Mouse (Mus musculus): ENCODE measurements around the gene Cnih2.

The Cnih2 gene

DNA sequence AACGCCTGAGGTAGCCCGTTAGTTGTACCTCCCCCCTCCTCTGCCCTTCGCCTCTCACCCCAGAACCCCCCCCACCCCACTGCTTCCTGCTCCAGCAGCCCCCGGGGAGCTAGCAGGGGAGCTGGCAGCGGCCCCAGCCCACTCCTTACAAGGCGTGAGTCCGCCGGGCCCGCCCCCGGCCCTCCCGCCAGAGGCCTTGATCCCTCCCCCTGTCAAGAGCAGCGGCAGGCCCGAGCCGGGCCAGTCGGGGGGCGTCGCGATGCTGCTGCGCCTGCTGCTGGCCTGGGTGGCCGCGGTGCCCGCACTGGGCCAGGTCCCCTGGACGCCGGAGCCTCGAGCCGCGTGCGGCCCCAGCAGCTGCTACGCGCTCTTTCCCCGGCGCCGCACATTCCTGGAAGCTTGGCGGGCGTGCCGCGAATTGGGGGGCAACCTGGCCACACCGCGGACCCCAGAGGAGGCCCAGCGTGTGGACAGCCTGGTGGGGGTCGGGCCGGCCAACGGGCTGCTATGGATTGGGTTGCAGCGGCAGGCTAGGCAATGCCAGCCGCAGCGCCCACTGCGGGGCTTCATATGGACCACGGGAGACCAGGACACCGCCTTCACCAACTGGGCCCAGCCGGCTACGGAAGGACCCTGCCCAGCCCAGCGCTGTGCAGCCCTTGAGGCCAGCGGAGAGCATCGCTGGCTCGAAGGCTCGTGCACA lies 30.3 kb downstream of the Cnih2 start, which contains the start of gene Cd248:
TSS of gene Cd248 (plus strand) at position 212 of the 703 bp plus-strand sequence.
- DNase-seq (ENCODE audit: low read depth): no peak

DNA sequence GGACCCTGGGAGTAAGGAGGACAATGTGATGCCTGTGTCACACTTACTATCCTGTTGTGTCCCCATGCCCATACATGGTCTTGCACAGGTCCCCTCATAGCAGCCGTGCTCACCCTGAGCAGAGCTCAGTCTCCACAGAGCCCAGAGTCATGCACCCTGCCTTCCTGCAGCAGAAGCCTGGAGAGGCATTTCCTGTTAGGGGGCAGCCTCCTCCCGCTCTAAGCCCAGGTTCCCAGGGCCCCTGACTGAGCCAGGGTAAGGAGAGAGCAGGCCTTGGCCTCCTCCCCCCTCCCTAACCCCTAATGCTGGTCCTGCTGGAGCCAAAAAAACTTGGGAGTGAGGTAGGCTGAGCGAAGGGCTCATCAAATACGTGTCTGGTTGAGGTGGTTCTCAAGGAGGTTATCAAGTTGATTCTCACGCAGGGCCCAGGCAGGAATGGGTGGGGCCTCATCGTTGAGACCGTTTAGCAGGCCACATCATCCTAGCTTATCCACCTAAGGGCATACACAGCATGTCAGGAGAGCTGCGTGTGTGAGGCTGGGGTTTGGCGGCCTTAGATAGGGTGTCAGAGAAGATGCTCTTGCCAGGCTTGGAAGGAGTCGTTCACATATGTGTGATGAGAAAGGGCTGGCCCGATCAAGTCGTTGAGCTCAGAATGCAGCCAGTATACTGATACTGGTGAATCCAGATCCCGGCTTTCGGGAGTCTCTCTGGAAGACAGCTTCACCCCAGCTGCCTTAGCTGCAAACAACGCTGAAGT lies 31.1 kb downstream of the Cnih2 start:
- DNase-seq (ENCODE audit: low read depth): no peak

DNA sequence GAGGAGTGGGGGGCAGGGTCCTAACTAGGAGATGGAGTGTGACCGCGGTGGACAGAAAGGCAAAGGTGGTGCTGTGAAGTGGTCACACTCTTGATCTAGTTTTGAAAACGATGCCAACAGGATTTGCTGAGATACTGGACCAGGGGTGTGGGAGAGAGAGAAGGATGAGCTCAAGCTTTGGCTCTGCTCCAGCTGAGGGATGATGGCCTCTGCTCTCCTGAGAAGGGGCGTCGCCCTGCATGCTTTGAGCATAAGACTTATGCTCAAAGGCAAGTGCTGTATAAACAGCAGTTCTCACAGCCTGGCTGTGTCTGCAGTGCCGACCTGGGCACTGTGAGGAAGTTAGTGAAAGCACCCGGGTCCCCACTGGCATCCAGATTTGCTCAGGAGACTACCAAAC lies 33.2 kb downstream of the Cnih2 start:
- no peak for DNase-seq (ENCODE audit: low read depth)

DNA sequence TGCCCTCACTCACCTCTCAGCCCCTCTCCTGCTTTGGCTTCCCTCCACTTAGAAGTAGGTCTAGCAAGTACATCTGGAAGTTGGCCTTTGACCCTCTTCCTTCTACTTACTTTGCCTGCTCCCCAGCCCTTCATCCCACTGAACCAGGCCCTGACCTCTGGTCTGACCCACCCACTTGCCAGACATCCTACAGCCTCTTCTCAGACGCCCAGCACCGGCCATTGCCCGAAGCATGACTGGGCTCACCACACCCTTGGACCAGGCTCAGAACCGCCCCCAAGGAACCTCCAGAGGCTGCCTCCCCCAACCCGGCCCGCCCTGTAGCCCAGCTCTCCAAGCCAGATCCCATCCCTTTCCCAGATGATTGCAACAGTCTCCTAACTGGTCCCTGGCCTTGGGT lies 35.9 kb downstream of the Cnih2 start:
- no peak for DNase-seq (ENCODE audit: low read depth)

DNA sequence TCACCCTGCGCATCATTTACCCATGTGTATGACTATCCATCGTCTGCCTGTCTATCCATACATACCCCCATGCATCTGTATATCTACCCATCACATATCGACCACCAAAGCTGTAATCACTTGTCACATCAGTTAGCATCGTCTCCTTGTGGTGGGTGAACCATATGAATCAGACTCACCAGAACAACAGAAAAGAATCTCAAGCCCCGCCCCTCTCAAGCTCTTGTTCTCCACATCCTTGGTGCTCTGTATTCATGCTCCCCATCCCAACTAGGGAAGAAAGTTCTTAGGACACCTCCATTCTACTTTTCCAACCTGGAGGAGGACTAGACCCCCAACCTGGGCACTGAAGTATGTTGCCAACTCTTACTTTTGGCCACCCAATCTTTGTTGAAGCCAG lies 36.3 kb downstream of the Cnih2 start:
- no peak for DNase-seq (ENCODE audit: low read depth)

DNA sequence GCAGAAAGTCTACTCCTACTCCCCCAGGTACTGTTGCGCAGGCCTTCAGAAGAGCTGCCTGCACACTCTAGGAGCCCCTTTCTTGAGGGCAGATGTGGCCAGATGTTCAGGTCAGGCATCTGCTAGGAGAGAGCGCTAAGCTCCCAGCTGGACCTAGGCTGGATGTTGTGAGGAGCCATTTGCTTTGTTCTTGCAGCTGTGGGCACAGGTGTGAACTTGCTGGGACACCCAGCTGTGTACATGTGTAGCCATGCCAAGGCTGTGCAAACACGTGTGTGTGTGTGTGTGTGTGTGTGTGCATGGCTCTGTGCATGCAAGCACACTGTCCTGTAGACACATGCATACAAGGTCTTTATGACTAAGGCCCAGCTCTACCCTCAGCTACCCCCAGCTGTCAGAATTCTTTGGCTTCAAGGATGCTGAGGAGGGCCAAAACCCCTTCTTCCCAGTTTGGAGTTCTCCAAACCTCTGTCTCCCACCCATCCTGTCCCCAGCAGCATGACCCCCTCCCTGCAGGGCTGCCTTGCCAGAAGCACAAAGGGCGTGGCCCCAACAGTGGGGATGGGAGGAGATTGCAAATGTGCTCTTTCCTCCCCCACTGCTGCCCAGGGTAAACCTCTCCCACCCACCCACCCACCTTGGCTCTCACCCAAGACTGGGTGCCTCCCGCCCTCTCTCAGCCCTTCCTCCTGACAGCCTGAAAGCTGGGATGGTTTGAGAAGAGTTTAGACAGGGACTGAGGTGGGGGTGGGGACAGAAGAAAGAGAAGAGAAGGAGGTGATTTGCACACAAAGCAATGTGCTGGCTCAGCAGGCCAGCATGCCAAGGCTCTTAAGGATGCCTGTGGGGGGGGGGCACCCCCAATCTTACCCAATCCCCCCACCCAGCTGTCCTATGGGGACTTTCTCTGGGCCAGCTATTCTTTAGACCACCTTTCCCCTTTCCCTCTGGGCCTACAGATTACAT lies 37.7 kb downstream of the Cnih2 start:
- no peak for DNase-seq (ENCODE audit: low read depth)

DNA sequence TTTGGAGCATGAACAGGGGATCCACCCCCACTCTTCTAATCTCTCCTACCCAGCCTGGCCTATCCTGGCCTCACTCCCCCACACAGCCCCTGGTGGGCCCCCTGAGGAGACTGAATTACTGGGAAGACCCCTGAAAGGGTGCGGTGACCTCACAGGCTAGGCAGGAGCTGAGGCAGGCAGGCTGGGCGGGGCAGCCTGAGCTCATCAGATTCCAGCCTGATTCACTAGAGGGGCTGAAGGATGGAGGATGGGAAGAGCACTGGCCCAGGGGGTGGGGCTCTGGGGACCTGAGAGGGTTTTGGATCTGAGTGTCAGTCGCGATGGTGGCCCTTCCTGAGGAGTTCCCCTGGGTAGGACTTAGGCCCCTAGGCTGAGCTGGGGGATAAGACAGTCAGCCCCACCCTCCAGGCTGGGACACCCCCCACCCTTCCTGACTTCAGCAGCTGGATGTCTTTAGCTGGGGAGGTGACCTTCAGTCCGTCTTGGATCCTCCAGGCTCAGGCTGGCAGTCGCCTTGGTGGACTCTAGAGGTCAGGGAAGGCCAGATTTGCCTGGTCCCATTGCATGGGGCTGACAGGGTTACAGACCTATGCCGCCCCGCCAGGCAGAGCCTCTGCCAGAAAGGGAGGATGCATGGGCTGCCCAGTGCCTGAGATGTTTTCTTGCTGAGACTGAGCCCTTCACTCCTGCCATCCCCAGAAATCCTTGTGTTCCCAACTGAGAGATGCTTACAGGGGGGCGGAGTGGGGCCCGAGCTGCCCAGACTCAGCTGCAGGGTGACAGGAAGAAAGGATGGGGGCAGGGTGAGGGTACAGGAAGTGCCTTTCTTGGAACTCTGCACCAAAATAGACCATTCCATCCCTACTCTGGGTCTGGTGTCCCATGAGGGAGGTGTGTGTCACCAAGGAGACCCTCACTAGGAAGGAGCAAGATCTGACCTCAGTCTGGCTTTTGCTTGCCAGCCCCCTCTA lies 39.2 kb downstream of the Cnih2 start:
- DNase-seq (ENCODE audit: low read depth): no peak

DNA sequence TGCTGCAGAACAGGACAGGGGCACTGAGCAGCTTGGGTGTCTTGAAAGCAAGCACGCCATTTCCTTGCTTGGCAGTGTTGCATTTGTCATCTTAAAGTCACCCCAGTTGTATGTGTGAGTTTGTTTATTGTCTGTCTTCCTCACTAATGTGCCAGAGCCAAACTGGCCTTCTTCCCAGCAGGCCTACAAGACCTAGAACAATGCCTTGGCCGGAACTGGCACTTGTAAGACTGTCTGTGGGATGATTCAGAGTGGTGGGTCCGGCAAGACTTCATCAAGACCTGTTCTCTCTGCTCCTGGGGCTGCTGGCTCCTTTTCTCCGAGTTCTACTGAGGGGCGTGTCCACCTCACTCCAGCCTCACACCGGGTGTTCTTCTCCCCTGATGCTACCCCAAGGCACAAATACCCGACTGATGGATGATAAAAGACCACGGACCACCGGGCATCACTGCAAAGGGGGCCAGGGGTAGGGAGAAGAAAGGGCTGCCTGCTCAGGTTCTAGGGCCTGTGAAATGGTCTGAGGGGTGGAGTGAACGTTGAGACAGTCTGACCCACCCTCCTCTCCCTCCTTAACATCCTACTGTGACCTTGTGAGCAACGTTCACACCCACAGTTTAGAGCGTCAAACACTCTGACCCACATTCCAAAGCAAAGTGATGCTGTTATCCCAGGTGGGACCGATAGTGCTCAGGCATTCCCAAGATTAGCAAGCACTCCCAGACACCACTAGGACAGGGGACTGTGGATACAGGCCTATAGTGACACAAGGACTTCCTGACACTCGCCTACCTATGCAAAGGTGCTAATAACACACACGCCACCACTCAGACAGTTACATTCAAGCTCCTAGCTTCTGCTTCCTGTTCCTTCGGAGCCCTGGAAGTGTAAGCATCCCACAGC lies 40.2 kb downstream of the Cnih2 start:
- DNase-seq (ENCODE audit: low read depth): no peak

DNA sequence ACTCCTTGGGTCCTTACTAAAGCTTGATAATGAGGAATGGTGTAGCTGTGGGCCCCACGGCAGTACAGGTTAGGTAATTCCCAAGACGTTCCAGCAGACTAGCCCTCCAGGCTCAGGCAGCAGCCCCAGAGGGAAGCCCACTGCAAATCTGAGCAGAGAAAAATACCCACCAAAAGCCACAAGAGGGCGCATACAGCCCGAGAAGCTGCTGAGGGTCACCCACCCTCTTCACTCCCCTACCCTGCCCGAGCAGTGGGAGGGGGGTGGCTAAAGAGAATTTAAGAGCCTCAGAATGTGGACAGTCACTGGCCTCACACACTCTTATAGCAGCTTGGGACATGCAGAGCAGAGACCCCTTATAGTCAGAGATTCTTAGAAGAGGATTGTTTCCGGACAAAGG lies 42.1 kb downstream of the Cnih2 start:
- DNase-seq (ENCODE audit: low read depth): no peak

DNA sequence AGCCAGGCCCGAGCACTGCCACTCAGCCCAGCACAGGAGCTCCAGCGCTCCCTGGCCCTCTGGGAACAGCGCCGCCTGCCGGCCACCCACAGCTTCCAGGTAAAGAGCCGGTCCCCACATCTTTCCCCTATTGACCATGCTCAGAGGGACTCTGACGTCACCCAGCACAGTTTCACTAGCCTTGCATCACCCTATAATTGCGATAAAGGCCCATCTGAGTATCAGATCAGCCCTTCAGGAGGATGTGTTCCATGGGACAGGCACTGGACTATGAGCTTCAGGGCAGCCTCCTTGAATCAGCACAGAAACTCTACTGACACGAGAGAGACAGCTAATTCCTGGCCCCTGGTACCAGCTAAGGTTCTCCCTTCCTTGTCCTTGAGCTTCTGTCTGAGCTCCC lies 44.4 kb downstream of the Cnih2 start:
- DNase-seq (ENCODE audit: low read depth): no peak

DNA sequence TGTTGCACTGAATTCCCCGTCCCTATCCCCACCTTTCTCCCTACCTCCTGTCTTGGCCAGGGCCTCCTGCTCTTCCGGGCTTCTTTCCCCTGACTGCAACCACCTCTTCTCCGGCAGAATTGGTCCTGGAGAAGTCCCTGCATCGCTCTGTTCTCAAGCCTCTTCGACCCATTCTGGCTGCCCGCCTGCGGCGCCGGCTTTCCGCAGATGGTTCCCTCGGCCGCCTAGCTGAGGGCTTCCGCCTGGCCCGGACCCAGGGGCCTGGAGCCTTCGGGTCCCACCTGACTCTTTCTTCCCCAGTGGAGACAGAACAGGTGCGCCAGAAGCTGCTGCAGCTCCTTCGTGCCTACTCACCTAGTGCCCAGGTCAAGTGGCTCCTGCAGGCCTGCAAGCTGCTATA lies 45.5 kb downstream of the Cnih2 start:
- no peak for DNase-seq (ENCODE audit: low read depth)

DNA sequence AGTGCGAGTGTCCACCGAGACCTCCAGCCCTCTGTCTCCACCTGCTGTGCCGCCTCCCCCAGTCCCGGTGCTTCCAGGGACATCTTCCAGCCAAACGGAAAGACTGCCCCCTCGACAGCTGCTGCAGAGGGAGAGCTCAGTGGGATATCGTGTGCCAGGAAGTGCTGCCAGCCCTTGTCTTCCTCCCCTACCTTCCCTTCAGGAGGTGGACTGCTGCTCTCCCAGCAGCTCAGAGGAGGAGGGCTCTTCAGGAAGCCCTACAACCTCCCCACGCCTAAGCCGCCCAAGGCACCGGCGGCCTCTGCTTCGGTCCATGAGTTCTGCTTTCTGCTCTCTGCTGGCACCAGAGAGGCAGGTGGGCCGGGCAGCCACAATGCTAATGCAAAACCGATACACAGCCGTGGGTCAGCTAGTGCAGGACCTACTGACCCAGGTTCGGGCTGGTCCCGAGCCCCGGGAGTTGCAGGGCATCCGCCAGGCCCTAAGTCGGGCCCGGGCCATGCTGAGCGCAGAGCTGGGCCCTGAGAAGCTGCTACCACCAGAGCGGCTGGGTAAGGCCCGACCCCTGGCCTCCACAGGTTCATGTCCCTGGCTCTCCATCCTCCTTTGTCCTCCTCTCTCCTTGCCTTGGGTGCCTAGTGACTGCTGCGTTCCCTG lies 46.0 kb downstream of the Cnih2 start:
- no peak for DNase-seq (ENCODE audit: low read depth)

DNA sequence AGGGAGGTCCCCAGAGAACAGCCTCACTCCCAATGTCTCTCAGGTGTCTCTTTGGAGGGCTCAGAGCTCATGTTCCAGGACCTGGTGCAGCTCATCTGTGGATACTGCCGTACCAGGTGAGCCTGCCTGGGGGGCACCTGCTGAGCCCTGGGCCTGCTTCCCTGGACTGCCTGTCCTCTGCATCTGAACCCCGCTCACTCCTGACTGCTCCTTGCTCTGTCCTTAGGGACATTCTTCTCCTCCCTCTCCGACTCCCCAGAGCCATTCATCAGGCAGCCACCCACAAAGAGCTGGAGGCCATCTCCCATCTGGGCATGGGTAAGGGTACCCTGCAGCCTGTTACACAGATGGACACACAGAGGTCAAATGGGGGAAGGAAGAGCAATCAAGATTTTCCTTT lies 46.8 kb downstream of the Cnih2 start:
- DNase-seq (ENCODE audit: low read depth): no peak

DNA sequence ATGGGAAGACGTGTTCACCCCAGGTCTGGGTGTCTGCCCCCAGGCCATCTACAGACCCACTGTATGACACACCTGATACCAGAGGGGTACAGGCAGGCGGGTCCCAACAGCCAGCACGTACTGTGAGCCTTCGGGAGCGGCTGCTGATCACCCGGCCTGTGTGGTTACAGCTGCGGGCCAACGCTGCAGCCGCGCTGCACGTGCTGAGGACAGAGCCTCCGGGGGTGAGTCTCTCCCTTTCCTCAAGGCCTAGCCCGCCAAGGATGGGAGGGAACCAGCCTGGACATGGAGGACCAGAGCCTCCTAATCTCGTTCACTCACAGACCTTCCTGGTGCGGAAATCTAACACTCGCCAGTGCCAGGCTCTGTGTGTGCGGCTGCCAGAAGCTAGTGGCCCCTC lies 47.3 kb downstream of the Cnih2 start:
- no peak for DNase-seq (ENCODE audit: low read depth)

DNA sequence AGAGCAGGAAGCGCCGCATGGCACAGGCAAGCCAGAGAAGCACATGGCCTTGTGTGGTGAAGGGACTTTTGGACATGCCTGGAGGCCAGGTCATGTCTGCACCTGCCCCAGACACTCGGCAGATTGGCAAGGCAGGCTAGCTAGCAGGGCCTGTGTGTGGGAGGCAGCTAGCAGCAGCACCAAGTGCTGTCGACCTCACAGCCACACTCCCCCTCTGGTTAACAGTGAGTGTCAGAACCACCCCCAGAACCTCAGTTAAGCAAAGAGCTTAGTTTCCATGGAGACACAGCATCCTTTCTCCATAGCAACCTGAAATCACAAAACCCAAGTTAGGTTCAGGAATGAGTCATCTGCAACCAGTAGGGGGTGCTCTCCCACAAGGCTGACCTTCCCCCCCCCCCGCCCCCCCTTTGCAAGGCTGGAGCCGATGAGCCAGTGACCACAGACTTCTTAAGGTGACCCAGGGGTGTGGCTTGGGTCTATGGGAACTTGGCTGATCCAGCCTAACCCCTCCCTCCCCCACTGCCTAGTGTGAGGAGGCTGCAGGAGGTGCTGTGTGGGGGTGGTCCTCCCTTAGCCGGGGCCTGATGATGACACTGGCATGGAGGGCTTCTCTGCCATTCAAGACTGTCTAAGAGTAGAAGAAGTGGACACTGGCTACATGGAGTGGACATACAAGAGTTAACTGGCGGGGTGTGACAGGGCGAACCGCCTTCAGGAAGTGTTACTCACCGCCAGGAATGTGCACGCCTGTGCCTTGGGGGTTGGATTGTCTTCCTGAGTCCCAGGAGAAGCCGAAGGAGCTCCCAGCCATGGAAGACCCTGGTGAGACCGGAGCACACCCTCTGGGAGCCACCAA lies 48.0 kb downstream of the Cnih2 start, which contains the start of gene Rin1:
TSS of gene Rin1 (plus strand) at position 435 of the 859 bp plus-strand sequence.
- DNase-seq (ENCODE audit: low read depth): no peak

DNA sequence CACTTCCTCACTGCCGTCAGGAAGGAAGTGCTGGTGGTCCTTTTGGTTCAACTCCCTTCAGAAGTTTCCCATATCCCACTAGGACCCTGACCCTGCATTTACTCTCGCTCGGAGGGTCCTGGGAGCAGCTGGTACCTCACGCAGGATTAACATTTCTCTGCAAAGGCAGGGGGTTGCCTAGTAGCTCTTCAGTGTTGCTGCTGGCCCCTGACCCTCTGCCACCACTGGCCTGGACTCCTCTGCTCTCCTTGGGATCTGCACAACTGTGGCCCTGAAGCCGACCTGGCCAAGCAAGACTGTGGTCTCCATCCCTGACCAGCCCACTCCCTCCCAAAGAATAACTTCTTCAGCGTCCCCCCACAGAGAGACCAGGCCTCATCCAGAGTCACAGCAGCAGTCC lies 49.0 kb downstream of the Cnih2 start:
- DNase-seq (ENCODE audit: low read depth): no peak

DNA sequence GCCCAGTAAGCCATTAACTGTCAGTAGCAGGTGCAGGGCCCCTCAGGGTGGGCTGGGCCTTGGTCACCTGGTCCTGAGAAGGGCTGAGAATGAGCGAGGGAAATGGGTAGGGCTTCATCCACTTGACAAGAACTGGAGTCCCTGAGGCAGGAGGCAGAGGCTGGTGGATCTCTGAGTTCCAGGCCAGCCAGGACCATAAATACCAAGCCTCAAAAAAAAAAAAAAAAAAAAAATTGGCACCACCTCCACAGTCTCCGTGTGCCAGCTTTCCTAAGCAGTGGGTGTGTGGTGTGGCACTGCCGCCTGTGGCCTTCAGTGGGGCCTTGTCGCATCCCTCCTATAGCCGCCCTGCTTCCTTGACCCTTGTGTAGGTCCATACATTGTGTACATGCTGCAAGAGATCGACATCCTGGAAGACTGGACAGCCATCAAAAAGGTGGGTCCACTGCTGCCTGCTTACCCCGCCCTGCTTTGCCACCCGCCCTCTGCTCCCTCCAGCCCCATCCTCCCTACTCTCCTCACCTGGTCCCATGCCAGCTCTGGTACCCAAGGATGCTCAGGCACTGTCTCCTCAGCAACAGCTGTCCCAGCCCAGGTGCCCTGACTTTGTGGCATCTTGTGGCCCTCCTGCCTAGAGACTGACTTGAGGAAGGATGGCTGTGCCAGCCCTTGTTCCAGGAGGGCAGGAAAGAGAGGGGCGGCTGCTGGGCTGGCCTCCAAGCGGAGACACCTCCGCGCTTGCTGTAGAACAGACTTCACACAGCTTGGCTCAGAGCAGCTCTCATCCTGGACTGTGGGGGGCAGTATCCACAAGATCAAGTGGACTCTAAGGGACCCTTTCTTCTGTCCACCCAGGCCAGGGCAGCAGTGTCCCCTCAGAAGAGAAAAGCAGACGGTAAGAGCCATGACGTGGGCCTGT lies 49.9 kb downstream of the Cnih2 start:
- no peak for DNase-seq (ENCODE audit: low read depth)

DNA sequence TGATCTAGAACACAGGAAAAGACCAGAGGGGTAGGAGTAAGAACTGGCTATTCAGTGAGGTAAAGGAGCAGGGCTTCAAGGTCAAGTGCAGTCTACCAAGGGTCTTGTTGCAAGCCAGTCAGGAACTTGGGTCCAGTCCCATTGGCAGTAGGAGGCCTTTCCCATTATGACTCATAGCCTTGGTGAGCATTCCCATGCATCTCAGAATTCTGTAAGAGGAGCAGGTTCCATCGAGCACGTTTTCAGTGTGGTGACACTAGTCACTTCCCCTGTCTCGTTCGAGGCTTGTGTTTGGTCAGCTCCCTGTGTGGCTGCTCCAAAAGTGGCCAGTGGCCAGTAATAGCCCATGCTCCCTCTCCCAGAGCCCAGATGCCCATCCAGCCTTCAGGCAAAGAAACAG lies 52.8 kb downstream of the Cnih2 start:
- no peak for DNase-seq (ENCODE audit: low read depth)
